In the genomic region with DNA sequence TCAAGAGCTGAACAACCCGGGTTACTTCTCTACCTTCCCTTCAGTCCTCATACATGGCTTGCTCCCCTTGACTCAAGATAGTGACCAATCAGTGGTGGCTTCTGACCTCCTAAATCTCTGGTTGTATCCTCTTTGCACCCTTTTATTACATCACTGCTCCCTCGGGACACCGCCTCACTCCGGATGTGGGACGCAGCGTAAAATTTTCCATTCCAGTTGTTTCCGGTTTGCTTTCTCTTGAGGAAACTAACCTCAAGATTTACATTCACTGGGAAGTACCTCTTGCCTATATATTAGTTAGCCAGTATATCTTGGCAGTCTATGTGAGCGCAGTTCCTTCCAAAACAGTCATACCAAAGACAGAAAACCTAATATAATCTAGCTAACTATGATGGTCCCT, we compare ENCODE assay signal across 34 mouse cellular contexts. TPM values are rescaled to one million over a fixed set of nuclear protein-coding genes. Genes with fewer than 3 reads are reported as not detected.
"Had no signal": no experiment of that assay in that cellular context is flagged by ENCODE, and none has a peak within 500 bp of the region (broad histone marks: within the 10 kb centered on the region; RNA-seq: fewer than 3 reads in every experiment).

No protein-coding gene starts in this region.

- H3K4me3 ChIP-seq: limb, embryonic 12.5 days; limb, embryonic 13.5 days; limb, embryonic 15.5 days; liver, embryonic 12.5 days; liver, embryonic 13.5 days; liver, embryonic 15.5 days; lung, embryonic 15.5 days; megakaryocyte, embryonic 14.5 days; midbrain, embryonic 10.5 days; midbrain, embryonic 12.5 days; midbrain, embryonic 13.5 days; midbrain, embryonic 15.5 days; myocyte; neural tube, embryonic 12.5 days had no signal

- ATAC-seq: liver, embryonic 12.5 days; liver, postnatal 0 days; lung, postnatal 0 days; midbrain, embryonic 13.5 days; midbrain, embryonic 15.5 days; midbrain, embryonic 16.5 days had no signal

- H3K4me1 ChIP-seq: limb, embryonic 15.5 days; liver, embryonic 12.5 days; liver, embryonic 13.5 days; liver, embryonic 15.5 days; lung, embryonic 15.5 days; megakaryocyte, embryonic 14.5 days; midbrain, embryonic 10.5 days; midbrain, embryonic 12.5 days; midbrain, embryonic 13.5 days; midbrain, embryonic 15.5 days; neural tube, embryonic 12.5 days had no signal

- H3K4me2 ChIP-seq: limb, embryonic 12.5 days; limb, embryonic 13.5 days; limb, embryonic 15.5 days; liver, embryonic 11.5 days; liver, embryonic 12.5 days; liver, embryonic 13.5 days; liver, embryonic 15.5 days; lung, embryonic 14.5 days; lung, embryonic 15.5 days; midbrain, embryonic 11.5 days; midbrain, embryonic 12.5 days; midbrain, embryonic 13.5 days; midbrain, embryonic 15.5 days; neural tube, embryonic 12.5 days had no signal

- H3K27ac ChIP-seq: limb, embryonic 12.5 days; limb, embryonic 13.5 days; limb, embryonic 15.5 days; liver, embryonic 12.5 days; liver, embryonic 13.5 days; liver, embryonic 14.5 days; liver, embryonic 15.5 days; lung, embryonic 15.5 days; macrophage; midbrain, embryonic 10.5 days; midbrain, embryonic 12.5 days; midbrain, embryonic 13.5 days; midbrain, embryonic 15.5 days; neural tube, embryonic 12.5 days had no signal

- H3K27me3 ChIP-seq: limb, embryonic 12.5 days; limb, embryonic 13.5 days; limb, embryonic 15.5 days; liver, embryonic 12.5 days; liver, embryonic 13.5 days; liver, embryonic 15.5 days; lung, embryonic 15.5 days; megakaryocyte, embryonic 14.5 days; midbrain, embryonic 12.5 days; midbrain, embryonic 13.5 days; midbrain, embryonic 15.5 days; neural tube, embryonic 12.5 days had no signal

- H3K36me3 ChIP-seq: limb, embryonic 12.5 days; limb, embryonic 13.5 days; limb, embryonic 15.5 days; liver, embryonic 12.5 days; liver, embryonic 13.5 days; liver, embryonic 15.5 days; lung, embryonic 15.5 days; midbrain, embryonic 13.5 days; midbrain, embryonic 15.5 days; neural tube, embryonic 12.5 days had no signal

- H3K9me3 ChIP-seq: limb, embryonic 12.5 days; limb, embryonic 13.5 days; limb, embryonic 15.5 days; liver, embryonic 12.5 days; liver, embryonic 13.5 days; liver, embryonic 15.5 days; lung, embryonic 15.5 days; megakaryocyte, embryonic 14.5 days; midbrain, embryonic 10.5 days; midbrain, embryonic 12.5 days; midbrain, embryonic 13.5 days; midbrain, embryonic 15.5 days; neural tube, embryonic 12.5 days had no signal

- DNase-seq: left cerebral cortex, postnatal 4 days; liver; liver, embryonic 13.5 days; liver, postnatal 0 days; lung, adult 2 months; lung, embryonic 14.5 days; lung, postnatal 10 days; lung, postnatal 14 days; lung, postnatal 36 days; lung, postnatal 4 days; midbrain, embryonic 14.5 days had no signal

- H3K9ac ChIP-seq: limb, embryonic 12.5 days; limb, embryonic 13.5 days; limb, embryonic 15.5 days; liver, embryonic 12.5 days; liver, embryonic 13.5 days; liver, embryonic 14.5 days; liver, embryonic 15.5 days; liver, postnatal 0 days; lung, embryonic 14.5 days; lung, embryonic 15.5 days; midbrain, embryonic 12.5 days; midbrain, embryonic 13.5 days; midbrain, embryonic 15.5 days; neural tube, embryonic 12.5 days had no signal

RNA-seq across cellular contexts. Expression of a gene that starts 14.0 kb away (rescaled TPM):
- total RNA-seq: megakaryocyte progenitor cell, adult 5-6 weeks; megakaryocyte, adult 5-6 weeks; megakaryocyte-erythroid progenitor cell, adult 5-6 weeks; monocyte, adult 5-6 weeks had no signal
- polyA plus RNA-seq: macrophage, myocyte had no signal
